Mouse (Mus musculus) stomach, postnatal 0 days (tissue): Measurements from ENCODE around the gene Smc3. TPM values are rescaled to one million over a fixed set of nuclear protein-coding genes. Genes with fewer than 3 reads are reported as not detected.
A peak's percentile ranks its signal among the peaks of the same experiment; 100 is the strongest.

Source experiments
- ATAC-seq: fragments of 200-750 bp; cut with Nextera tagmentation; 2 replicates; pipeline ENCODE4 v1.8.0; 2017; ENCODE audit not compliant: low FRiP score, low TSS enrichment
- DNase-seq: peaks from one replicate; pipeline ENCODE4 v3.0.0-alpha.2; 2016; ENCODE audit warnings: low spot score
- H3K27ac ChIP-seq: fragments of 300-500 bp; sonication (generic); replicated peaks from 2 replicates; pipeline ENCODE4 v1.5.1; 2014; ENCODE audit warnings: mild to moderate bottlenecking, control low read depth
- H3K27me3 ChIP-seq: fragments of 300-500 bp; sonication (generic); 2 replicates; pipeline ENCODE4 v1.6.1; 2014; ENCODE audit warnings: low read length; ENCODE audit not compliant: control insufficient read depth, insufficient read depth
- H3K36me3 ChIP-seq: fragments of 300-500 bp; sonication (generic); 2 replicates; pipeline ENCODE4 v1.6.1; 2014; ENCODE audit warnings: low read length, mixed read lengths; ENCODE audit not compliant: control insufficient read depth, insufficient read depth
- H3K4me1 ChIP-seq: fragments of 300-500 bp; sonication (generic); replicated peaks from 2 replicates; pipeline ENCODE4 v1.6.1; 2014; ENCODE audit warnings: antibody characterized with exemption; ENCODE audit not compliant: control insufficient read depth, insufficient read depth
- H3K4me2 ChIP-seq: fragments of 300-500 bp; sonication (generic); replicated peaks from 2 replicates; pipeline ENCODE4 v1.6.1; 2014; ENCODE audit warnings: low read depth, mild to moderate bottlenecking, control low read depth, moderate library complexity
- H3K4me3 ChIP-seq: fragments of 300-500 bp; sonication (generic); 2 replicates; pipeline ENCODE4 v1.5.1; 2014; ENCODE audit warnings: low read depth, low read length, control low read depth
- H3K9ac ChIP-seq: fragments of 300-500 bp; sonication (generic); 2 replicates; pipeline ENCODE4 v1.6.1; 2014; ENCODE audit warnings: mild to moderate bottlenecking, low read length, control low read depth, mixed read lengths
- H3K9me3 ChIP-seq: fragments of 300-500 bp; sonication (generic); 2 replicates; pipeline ENCODE4 v1.6.1; 2016; ENCODE audit warnings: low read length; ENCODE audit not compliant: control insufficient read depth
- CTCF ChIP-seq: IDR thresholded peaks from 2 replicates; pipeline ENCODE4 v1.5.1; 2016; ENCODE audit warnings: antibody characterized with exemption, low read depth, mild to moderate bottlenecking, moderate library complexity
- EP300 ChIP-seq: optimal IDR thresholded peaks from 2 replicates; pipeline ENCODE3; 2016; ENCODE audit warnings: antibody characterized with exemption
- WGBS: fragments of 180-500 bp; shearing (Covaris S2); extraction: QIAGEN DNeasy Blood & Tissue Kit; methylation state at CpG from one replicate; pipeline ENCODE4 v1.1.7; 2014; 5-methylcytosine and 5-hydroxymethylcytosine counted together
- polyA plus RNA-seq: library from polyadenylated mRNA; unstranded; fragments of >200 nt; fragmentation: Nextera tagmentation; extraction: Ambion mirVana; gene quantifications from 2 replicates; pipeline ENCODE4 v1.2.1, GENCODE M21; 2015

The Smc3 gene
- 24.9 and 27.0 TPM in 2 replicates for polyA plus RNA-seq

DNA sequence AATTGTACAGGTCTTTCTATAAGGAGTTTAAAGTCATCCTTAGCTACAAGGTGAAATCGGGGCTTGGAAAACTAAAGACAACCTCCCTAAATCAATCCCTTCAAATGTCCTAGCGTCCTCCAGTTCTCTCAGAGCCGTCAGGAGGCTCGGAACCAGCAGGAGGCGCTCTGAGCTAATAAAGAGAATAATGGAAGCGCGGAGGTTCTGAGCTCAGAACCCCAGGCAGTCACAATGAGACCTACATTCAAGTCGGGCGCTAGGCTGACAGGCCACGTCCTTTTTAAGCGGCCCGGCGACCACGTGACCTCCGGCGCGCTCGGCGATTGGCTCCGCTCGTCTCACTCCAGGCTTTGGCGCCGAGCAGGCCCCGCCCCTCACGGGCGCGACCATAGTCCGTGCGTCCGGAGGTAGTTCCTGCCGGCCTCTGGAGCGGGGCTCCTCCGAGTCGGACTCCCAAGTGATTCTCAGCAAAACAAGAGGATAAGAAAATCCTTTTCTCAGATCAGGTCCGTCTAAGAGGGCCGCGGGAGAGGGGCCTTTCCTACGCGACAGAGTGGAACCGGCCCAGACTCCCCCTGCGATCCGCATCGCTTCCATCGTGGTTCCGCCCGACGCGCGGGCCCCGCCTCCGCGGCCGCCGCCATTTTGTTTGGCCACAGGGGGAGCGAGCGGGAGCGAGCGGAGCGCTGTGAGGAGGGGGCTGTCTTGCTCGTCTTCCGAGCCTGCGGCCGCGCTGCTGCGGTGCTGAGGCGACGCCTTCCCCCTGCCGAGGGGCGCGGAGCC, at the start of gene Smc3:
Smc3 (plus strand) TSS at position 642 of the 783 bp plus-strand sequence.
- Histone ChIP-seq H3K4me3 (peak within 1 kb of the TSS; percentile 98), H3K27me3 (no peaks in the 10 kb centered on the region), H3K27ac (peak within 1 kb of the TSS; percentile 95), H3K9me3 (no peaks in the 10 kb centered on the region), H3K4me2 (peak within 1 kb of the TSS; percentile 93), H3K36me3 (0 out of 2 replicates have a peak, but pooled peaks cover 5% of the 10 kb centered on the region), H3K4me1 (no peaks in the 10 kb centered on the region; the same call in 1 of the 2 replicates), H3K9ac (peak within 1 kb of the TSS; percentile 95)
- TF ChIP-seq EP300: peak; percentile 53
- peak; percentile 90 for TF ChIP-seq CTCF
- peak; percentile 98 for ATAC-seq
- under 1% methylated on average over 70 of the region's 70 CpGs for WGBS
- peak; percentile 99 for DNase-seq

DNA sequence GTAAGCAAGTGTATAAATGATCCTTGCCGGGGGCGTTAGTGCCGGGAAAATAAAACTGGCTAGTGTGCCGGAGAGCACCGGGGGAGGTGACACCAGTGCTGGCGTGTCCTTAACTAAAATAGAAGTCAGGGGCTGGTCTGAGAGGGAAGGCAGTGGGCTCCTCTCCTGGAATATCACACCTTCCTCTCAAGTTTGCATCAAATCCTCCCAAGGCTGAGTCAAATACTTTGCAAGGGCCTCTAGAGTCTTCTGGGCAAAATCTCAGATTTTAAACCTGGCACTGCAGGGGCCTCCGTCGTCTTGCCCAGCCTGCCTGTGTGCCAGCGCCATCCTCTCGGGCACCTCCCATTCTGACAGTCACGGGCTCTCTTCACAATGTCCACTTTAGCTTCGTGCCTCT, 49.2 kb upstream of the Smc3 start:
- Histone ChIP-seq H3K36me3 (no peaks in the 10 kb centered on the region), H3K27me3 (no peaks in the 10 kb centered on the region), H3K4me3 (no peak overlapping the region), H3K4me1 (no peaks in the 10 kb centered on the region), H3K9me3 (no peaks in the 10 kb centered on the region), H3K9ac (no peak overlapping the region), H3K4me2 (no peak overlapping the region), H3K27ac (no peak overlapping the region)
- no peak for TF ChIP-seq EP300
- TF ChIP-seq CTCF: no peak
- DNase-seq (no peak), ATAC-seq (no peak)
- 77% methylated on average over 12 of the region's 12 CpGs for WGBS

DNA sequence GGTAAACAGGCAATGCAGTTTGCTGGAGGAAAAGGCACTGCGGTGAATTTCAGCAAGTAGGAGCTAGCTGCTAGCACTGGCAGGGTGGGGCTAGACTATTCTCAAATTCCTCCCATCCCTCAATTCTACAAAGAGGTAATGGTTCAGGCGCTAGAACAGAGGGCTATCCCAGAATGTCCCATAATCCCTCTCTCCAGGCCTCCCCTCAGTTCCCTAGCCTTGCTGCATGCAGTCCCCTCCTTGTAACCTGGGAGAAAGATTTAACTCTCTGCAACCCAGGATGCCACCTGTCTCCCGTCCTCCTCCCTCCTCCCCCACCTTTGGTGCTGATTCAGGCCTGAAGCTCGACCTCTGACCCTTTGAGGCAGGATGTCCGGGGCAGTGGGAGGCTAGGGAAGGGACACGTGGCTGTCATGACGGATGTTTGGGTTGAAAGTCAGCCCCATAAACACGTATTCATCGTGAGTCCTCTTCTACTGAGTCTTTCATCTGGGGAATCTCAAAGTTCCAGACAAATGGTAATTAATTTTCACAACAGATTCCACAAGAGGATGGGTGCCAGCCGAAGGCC, 47.9 kb upstream of the Smc3 start:
- Histone ChIP-seq H3K27me3 (no peaks in the 10 kb centered on the region), H3K9ac (no peak overlapping the region), H3K4me2 (no peak overlapping the region), H3K27ac (no peak overlapping the region), H3K9me3 (no peaks in the 10 kb centered on the region), H3K36me3 (no peaks in the 10 kb centered on the region), H3K4me1 (0 out of 2 replicates have a peak, but pooled peaks cover 2% of the 10 kb centered on the region), H3K4me3 (no peak overlapping the region)
- TF ChIP-seq EP300: no peak
- TF ChIP-seq CTCF: no peak
- DNase-seq (no peak), ATAC-seq (no peak)
- WGBS: 52% methylated on average over 10 of the region's 10 CpGs

DNA sequence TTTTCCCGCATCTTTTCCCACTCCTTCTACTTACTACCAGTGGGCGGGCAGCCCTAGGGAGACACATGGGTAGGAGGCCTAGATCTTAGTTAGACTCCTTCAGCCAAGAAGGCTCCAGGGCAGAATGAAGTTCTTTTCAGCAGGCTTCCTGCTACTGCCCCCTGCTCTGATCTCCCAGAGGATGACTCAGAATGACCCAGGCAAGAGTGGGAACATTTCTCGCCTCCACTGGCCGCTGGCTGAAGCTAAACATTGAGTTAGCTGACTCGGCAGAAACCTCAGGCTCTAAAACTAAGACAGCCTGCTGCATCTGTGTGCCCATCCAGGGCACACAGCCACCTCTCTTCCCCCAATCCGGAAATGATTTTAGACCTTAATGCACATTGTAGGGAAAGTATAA, 47.4 kb upstream of the Smc3 start:
- H3K36me3 ChIP-seq: no peaks in the 10 kb centered on the region
- DNase-seq (no peak), ATAC-seq (no peak)
- WGBS: 46% methylated on average over 6 of the region's 6 CpGs
- no peak overlapping the region for H3K27ac ChIP-seq
- H3K4me3 ChIP-seq: no peak overlapping the region
- H3K27me3 ChIP-seq: no peaks in the 10 kb centered on the region
- no peaks in the 10 kb centered on the region for H3K9me3 ChIP-seq
- no peak overlapping the region for H3K9ac ChIP-seq
- TF ChIP-seq EP300 (no peak), CTCF (no peak)
- H3K4me1 ChIP-seq: 0 out of 2 replicates have a peak, but pooled peaks cover 2% of the 10 kb centered on the region
- H3K4me2 ChIP-seq: no peak overlapping the region

DNA sequence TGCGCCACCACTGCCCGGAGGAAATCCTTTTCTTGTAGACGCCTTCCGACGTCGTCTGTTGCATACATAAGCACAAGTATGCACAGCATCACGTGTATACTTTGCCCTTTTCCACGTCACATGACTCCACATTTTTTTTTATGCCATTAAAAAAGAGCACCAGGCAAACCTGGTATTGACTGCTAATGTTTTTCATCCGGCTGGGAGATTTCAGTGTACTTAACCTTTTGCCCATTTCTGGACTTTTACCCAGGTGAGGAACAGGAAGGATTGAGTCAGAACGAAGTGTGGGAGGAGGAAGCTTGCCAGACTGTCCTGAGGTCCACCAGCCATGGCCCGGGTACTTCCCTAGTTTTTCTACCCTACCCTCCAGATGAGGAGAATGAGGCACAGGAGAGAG, 45.8 kb upstream of the Smc3 start:
- no peak overlapping the region for H3K27ac ChIP-seq
- H3K36me3 ChIP-seq: no peaks in the 10 kb centered on the region
- no peaks in the 10 kb centered on the region for H3K27me3 ChIP-seq
- 66% methylated on average over 11 of the region's 11 CpGs for WGBS
- H3K4me2 ChIP-seq: no peak overlapping the region
- peak; percentile 38 for DNase-seq
- ATAC-seq: peak; percentile 82
- no peak overlapping the region for H3K9ac ChIP-seq
- TF ChIP-seq EP300 (no peak), CTCF (no peak)
- H3K4me3 ChIP-seq: no peak overlapping the region
- no peaks in the 10 kb centered on the region for H3K9me3 ChIP-seq
- H3K4me1 ChIP-seq: 0 out of 2 replicates have a peak, but pooled peaks cover 2% of the 10 kb centered on the region
